Mouse (Mus musculus) cerebral cortex, adult 2 months (tissue): ENCODE measurements around the gene Tent5c.

Source experiments
- WGBS: fragments of 180-500 bp; shearing (Covaris S2); methylation state at CpG from one replicate; pipeline ENCODE4 v1.1.7; 2018; 5-methylcytosine and 5-hydroxymethylcytosine counted together

Tent5c gene

DNA sequence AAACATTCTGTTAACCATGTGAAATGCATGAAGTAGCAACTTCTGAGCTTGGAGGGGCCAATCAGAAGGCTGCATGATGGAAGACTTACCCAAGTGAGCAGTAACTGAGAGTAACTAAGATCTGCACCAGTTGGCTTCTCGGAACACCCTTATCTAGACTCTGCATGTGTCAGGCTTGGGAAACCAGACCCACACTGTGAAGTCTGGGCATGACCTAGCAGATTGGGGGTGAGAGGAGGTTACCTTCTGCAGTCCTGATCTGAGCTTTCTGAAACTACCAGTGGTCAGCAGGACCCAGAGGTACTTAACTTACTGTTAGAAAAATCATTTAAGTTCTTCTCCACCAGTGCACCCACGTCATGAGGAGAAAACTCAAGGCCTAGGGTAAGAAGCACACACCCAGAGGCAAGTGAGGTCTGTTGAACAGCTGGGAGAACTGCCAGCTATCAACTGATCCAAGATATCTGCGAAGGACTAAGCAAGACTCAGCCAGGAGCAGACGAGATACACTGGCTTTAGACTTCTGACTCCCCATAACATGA is 50.6 kb downstream of the Tent5c start:
- WGBS: 84% methylated on average over 4 of the region's 4 CpGs

DNA sequence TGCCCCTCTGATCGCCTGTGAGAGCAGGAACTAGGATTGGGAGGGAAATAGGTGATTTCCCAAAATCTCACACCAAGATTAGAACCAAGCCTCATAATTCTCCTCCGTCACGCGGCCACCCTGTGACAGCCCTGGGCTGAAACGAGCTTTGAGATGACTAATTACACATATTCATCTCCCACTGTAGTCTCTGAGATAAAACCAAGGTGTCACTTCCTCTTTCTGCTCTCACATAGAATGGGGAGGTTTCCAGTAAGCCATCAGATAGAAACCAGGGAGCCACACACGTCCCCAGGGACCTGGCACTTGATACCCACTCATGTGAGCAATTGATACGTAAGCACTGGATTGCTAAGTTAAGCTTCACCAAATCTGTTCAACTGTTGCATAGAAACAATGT is 52.4 kb downstream of the Tent5c start:
- 68% methylated on average over 7 of the region's 7 CpGs for WGBS

DNA sequence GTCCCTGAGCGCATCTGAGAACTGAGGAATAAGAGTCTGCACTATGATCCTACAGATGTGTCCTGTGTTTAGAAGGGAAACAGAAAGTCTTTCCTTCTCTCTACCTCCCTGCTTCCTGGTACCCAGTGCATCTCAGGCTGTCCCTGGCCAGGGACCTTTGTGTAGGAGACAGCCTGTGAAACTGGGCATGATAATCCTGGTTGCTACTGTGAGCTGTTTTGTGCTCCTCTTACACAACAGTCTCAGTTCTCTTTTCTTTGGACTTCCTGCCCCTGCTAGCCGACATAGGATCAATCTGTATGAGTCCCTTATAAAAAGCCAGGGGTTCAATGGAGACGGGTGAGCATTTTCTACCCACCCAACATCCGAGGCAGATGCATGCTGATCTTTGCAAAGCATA is 57.4 kb downstream of the Tent5c start:
- WGBS: 81% methylated on average over 4 of the region's 4 CpGs

DNA sequence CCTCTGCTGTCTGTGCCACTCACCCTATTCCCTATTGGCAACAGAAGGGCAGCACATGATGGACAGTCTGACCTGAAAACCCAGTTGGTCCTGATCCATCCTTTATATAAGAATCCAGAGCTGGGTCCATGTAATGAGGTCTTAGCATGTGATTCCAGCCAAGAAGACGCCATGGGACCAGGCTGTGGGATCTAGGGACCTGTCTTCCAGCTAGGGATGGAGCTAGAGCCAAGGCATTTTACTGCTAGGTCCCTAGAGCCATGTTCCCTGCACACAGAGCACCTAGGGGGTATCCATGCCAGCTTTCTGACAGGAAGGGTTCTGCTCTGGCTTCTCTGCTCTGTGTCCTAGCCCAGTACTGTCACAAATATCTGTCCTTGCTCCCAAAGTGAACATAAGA is 58.4 kb downstream of the Tent5c start:
- whole genome bisulfite sequencing: 56% methylated on average over 1 of the region's 1 CpGs

DNA sequence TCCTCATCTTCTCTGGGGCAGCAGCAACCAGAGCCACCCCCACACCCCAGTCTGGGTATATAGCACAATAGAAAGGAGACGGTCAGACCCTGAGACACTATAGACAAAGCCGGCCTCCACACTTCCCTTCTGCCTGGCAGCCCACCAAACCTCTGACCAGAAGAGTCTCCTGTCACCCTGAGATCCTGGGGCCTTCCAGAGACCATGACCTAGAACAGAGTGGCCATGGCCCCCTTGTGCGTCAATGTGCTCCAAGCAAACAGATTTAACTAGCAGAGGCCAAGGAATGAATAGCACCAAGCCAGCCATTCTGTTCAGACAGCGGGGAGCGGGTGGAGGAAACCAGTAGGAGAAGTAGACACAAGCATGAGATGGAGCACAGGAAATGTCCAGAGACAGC is 59.0 kb downstream of the Tent5c start:
- WGBS: 88% methylated on average over 5 of the region's 5 CpGs

DNA sequence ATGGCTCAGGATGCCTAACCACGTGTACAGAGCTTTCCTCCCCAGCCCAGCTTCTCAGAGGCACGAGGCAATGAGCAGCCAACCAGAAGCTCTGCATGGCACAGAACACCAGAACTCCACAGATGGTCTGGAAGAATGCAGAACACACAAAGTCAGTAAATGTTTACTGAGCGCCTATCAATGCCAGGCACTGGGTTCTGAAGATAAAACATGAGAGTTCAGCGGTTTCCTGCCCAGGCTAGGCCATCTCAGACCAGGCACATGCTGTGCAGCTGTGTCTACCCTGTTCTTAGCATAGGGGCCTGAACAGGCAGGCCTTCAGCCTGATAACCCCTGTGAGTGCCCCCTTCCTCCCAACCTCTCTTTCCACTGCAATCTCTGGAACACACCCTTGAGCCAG is 59.5 kb downstream of the Tent5c start:
- 66% methylated on average over 4 of the region's 4 CpGs for WGBS

DNA sequence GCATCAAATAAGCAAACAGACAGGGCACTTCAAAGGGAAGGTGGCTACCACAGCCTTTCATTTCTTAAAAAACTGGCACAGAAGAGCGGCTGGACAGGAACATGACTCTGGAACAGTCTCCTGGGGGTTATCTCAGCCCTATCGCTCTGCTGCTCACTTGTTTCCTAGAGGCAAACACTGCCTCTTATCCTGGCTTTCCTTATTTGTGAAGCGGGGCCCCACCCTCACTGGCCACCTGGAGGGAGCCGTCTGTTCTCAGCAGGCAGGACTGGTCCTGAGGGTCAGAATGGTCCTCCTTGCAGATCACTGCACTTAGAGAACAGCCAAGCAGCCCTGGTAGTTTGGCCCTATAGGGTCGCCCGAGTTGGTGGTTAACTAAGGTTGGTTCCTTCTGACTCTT is 61.6 kb downstream of the Tent5c start:
- 74% methylated on average over 6 of the region's 6 CpGs for WGBS

DNA sequence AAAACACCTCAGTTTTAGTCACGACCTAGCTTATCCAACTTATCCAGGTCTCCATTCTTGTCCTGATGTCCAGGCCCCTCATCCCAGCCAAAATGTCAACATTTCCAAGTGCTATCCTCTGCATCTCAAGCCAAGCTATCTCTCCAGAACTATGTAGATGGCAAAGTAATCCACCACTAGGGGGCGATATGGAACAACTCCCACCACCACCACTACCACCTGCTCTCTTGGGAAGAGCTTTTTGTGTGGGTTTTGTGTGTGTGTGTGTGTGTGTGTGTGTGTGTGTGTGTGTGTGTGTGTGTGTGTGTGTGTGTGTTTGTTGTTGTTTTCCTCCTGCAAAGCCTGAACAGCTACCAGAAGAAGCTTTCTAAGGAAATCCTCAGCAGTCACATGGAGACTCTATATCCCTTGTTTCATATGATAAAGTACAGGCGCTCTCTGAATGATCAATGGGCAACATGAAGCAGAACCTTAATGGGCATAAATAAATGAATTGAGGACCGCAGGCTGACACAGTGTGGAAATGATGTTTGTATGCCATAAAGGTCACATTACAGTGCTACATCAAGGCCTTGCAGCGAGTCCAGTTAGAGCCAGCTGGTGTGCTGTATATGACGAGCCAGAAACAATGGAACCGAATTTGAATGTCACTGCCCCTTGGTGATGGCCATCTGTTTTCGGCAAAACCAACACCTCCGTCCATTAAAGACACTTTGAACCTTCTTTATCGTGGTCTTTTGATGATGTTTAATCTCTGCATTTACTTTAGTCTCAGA is 66.5 kb downstream of the Tent5c start:
- WGBS: 82% methylated on average over 10 of the region's 10 CpGs

DNA sequence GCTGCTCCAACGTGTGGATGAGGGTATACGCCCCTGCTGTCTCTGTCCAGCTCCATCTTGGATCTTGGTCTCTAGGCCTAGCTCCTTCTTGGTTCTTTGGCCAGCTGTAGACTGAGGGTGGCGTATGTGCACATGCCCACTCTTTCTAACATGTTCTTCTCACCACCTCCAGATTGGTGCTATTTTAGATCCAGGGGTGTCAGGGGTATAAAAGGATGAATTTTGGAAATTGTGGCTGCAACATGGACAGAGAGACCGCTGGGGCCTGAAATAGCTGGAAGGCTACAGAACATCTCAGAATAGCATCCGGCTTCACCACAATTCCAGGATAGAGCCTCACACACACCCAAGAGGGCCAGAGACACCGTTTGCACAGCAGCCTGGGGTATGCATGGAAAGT is 67.8 kb downstream of the Tent5c start:
- WGBS: 56% methylated on average over 6 of the region's 6 CpGs

DNA sequence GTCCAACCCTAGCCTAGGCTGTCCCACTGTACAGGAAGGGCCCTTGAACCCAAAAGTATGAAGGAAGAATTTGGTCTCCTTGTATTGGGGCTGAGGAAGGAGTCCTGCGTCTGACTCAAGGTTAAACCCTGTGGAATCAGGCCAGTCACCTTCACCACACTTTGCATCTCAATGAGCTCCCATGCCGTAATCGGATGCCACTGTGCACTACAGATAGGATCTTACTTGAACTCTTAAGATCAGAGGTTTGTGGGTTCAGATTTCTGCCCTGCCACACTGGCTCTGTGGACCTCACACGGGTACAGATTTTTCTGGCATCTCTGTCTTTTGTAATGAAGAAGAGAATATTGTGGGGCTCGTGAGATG is 68.5 kb downstream of the Tent5c start:
- WGBS: 68% methylated on average over 5 of the region's 5 CpGs

DNA sequence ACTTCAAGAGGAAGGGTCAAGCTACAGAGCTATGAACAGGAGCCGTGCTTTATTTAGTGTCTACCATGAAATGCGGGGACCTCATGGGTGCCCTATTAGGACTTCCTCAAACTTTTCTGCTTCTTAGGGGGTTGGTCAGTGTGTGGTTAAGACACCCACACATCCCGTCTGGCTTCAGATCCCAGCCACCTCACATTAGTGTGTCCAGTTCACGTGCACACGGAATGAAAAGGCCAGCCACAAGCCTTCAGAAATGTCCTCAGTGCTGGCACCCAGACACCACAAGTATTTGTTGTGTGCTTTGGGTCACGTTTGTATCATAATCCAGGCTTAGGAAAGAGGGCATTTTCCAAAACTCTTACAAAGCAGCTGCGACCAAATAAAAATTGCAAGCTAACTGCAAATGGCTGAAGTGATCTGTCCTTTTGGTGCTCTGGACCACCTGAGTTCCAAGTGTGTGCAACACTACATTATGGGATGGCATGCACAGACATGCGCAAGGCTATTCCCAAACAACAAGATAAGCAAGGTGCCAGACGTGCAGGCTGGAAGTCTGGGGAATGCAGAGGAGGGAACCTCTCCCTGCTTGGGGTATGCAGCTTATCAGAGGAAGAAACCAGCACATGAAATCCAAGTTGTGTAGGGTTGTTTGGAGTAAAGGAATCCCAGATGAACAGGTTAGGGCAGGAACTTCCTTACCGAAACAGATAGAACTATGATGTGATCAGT is 69.0 kb downstream of the Tent5c start:
- WGBS: 82% methylated on average over 10 of the region's 10 CpGs

DNA sequence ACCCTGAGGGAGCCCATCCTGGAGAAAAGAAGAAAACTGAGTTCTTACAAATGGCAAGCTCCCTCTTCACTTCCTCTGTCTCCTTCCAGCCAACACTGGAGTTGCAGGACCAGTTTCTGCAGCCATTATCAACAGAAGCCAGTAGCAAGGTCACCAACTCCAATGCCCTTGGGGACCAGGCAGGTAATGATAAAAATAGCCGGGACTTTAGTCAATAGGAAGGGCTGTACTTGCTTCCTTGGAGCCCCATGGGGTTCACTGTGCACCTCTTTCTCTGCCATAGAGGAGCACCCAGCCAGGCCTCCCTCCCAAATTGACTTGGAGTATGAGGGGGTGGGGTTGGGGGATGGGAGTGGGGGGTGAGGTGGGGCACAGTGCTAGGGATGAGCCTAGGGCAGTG is 70.7 kb downstream of the Tent5c start:
- 71% methylated on average over 1 of the region's 1 CpGs for WGBS

DNA sequence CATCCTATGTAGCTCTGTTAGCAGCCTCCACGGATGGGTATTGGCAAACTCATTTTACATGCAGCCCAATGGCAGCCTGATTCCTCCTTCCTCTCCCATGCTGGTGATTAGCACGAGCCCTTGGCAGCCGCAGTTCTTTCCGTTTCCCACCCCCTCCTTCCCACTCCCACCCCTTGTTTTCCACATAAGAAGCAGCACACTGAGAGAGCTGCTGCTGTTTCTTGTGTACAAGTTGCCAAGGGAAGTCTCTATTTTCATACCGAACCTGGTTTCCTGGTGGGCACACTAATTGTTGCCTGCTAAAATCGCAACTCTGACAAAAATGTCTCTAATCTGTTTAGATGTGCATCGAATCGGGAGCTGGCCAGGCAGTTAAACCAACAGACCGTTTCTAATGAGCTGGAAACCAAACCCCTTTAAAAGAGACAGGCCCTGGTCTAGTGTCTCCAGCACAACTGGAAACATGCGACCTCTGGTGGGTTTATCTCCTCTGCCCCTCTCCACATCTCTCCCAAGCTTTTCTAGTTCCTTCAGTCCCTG is 71.3 kb downstream of the Tent5c start:
- WGBS: 8% methylated on average over 10 of the region's 10 CpGs

DNA sequence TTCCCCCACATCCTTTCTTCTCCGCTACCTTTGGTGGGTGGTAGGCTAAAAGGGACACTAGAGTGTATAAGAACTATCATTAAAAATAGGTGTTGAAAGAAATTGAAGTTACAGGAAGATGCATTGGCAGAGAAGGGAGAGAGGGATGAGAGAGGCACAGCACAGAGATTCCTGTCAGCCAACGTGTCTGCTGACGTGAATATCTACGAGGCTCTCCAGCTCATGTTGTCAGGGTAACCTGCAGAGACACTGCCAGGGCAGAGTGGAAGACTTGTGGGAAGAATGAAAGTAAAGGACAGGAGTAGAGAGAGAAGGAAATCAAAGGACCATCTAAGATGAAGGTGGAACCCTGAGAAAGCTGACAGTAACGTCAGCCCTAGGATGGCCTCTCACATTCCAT is 73.5 kb downstream of the Tent5c start:
- WGBS: 50% methylated on average over 5 of the region's 5 CpGs

DNA sequence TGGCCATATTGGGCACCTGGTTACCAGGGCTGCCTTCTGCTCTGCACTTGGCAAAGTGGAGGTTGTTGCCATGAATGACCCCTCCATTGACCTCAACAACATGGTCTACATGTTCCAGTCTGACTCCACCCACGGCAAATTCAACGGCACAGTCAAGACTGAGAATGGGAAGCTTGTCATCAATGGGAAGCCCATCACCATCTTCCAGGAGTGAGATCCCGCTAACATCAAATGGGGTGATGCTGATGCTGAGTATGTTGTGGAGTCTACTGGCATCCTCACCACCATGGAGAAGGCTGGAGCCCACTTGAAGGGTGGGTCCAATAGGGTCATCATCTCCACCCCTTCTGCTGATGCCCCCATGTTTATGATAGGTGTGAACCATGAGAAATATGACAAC is 75.5 kb downstream of the Tent5c start:
- WGBS: over 99% methylated on average over 3 of the region's 3 CpGs

DNA sequence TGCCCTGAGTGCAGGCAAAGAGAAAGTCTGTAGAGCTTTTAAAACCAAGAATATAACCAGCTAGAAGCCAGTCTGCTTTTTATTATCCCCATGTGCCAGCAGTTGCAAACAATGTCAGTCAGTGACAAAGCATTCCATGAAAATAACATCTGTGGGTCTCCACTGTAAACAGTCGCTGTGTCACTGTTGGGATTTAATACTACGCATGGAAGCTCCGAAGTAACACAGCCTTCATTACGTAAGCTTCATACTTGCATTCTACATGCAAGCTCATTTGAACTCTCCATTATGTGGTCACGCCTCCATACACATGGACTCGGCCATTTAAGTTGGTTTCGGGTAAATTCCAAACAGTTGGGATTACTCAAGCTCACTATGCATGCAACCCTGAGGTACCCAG is 77.2 kb downstream of the Tent5c start:
- 87% methylated on average over 7 of the region's 7 CpGs for WGBS

DNA sequence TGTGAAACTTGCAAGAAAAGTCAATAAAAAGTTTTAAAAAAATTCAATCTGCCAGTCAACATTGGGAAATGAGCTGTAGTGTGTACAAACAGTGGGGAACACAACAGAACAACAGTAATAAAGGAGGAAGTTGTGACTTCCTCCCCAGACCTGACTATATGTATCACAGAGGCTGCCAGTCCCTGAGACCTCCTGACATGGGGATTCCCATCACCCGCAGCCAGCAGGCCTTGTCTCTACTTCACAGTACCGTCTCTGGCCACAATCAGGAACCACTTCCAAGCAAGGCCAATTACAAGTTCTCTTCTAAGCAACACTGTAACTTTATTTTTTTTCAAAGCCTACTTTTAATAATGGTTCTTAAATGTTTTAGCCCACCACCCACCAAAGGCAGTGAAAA is 79.8 kb downstream of the Tent5c start:
- WGBS: 88% methylated on average over 2 of the region's 2 CpGs

DNA sequence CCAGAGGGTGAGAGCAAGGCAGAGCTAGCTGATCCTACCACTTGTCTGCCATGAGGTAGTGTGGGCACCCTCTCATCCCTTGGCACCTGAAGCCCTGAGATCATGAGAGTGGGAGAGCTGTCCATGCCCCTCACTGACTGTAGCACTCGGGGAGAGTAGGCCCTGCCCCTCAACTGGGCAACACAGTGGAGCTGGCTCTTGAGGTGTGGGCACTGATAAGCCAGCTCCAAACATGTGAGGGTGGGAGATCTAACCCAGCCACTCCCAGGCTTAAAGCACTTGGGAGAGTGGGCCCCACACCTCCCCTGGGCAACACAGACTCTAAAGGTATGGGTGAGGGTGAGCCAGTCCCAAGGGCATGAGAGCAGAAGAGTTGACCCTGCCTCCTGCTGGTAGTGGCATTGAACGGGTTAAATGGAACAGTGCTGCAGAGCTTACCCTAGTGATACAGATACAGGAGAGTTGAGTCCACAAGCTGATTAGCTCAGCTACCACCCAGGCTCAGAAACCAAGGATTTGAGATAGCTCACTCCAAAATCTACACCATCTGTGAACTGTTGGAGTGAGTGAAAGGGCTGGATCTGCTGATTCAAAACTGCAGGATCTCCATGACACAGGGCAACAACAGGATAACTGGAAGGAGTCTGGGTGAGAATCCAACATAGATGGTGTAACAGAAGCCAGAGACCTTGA is 80.6 kb downstream of the Tent5c start:
- 82% methylated on average over 2 of the region's 2 CpGs for WGBS

DNA sequence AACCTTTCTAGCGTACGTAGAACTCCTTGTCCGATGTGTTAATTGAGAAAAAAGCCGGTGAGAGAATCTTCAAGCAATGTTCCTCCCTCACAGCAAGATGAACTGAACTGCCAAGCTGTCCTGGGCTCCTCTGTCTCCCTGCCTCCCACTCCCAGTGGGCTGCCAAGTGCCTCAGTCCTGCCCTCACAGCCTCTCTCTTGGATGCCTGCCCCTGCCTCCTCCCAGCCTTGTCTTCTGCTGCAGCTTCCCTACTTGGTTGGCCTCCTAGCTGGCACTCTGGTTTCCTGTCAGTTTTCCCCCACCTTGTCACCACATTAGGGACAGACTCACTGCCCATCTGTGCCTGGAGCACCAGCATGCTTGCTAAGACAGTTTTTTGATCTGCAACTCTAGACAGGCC is 86.5 kb downstream of the Tent5c start:
- 54% methylated on average over 4 of the region's 4 CpGs for WGBS
